Mouse (Mus musculus) cerebellum, adult 2 months (tissue): ENCODE results near the gene Eci1.

ENCODE experiments used
- CTCF ChIP-seq: fragments of 200-500 bp; IDR thresholded peaks from 2 replicates; pipeline ENCODE4 v1.5.1; 2011; ENCODE audit warnings: low read depth, mild to moderate bottlenecking, control low read depth, low read length, moderate library complexity, borderline replicate concordance; ENCODE audit not compliant: insufficient read depth
- POLR2A ChIP-seq: fragments of 200-500 bp; IDR thresholded peaks from 2 replicates; pipeline ENCODE4 v1.6.1; 2011; ENCODE audit warnings: low read length, control low read depth, borderline replicate concordance; ENCODE audit not compliant: insufficient read depth

GRCm38 (mm10) chr17:24389865-24390264 is 36.6 kb upstream of the Eci1 start:
- TF ChIP-seq CTCF: peak; percentile 84
- no peak for TF ChIP-seq POLR2A
